Mouse (Mus musculus) kidney, embryonic 16.5 days (tissue): ENCODE measurements around the gene Shd. TPM values are rescaled to one million over a fixed set of nuclear protein-coding genes. Genes with fewer than 3 reads are reported as not detected.
A peak's percentile ranks its signal among the peaks of the same experiment; 100 is the strongest.
"Not testable (repeated sequence)": the region's sequence is repeated elsewhere in the genome, so short reads cannot be mapped to it uniquely, and the experiment has no call there.

ENCODE experiments used
- ATAC-seq: fragments of 200-750 bp; cut with Nextera tagmentation; 2 replicates; pipeline ENCODE4 v1.8.0; 2017; ENCODE audit warnings: moderate TSS enrichment; ENCODE audit not compliant: low FRiP score, low TSS enrichment
- H3K27ac ChIP-seq: fragments of 300-500 bp; sonication (generic); 2 replicates; pipeline ENCODE4 v1.5.1; 2014; ENCODE audit warnings: low read length
- H3K27me3 ChIP-seq: fragments of 300-500 bp; sonication (generic); 2 replicates; pipeline ENCODE4 v1.6.1; 2014; ENCODE audit warnings: low read length, control low read depth, mixed read lengths; ENCODE audit not compliant: insufficient read depth
- H3K36me3 ChIP-seq: fragments of 300-500 bp; sonication (generic); 2 replicates; pipeline ENCODE4 v1.6.1; 2014; ENCODE audit warnings: low read length, control low read depth, mixed read lengths; ENCODE audit not compliant: insufficient read depth
- H3K4me1 ChIP-seq: fragments of 300-500 bp; sonication (generic); 2 replicates; pipeline ENCODE4 v1.6.1; 2014; ENCODE audit warnings: low read length, control low read depth, mixed read lengths; ENCODE audit not compliant: insufficient read depth
- H3K4me2 ChIP-seq: fragments of 300-500 bp; sonication (generic); replicated peaks from 2 replicates; pipeline ENCODE4 v1.6.1; 2014; ENCODE audit warnings: low read depth, low read length
- H3K4me3 ChIP-seq: fragments of 300-500 bp; sonication (generic); 2 replicates; pipeline ENCODE4 v1.5.1; 2014; ENCODE audit warnings: mild to moderate bottlenecking, low read length
- H3K9ac ChIP-seq: fragments of 300-500 bp; sonication (generic); replicated peaks from 2 replicates; pipeline ENCODE4 v1.6.1; 2014; ENCODE audit warnings: low read length
- H3K9me3 ChIP-seq: fragments of 300-500 bp; sonication (generic); 2 replicates; pipeline ENCODE4 v1.6.1; 2016; ENCODE audit warnings: low read length, control low read depth
- WGBS: fragments of 180-500 bp; shearing (Covaris S2); extraction: QIAGEN DNeasy Blood & Tissue Kit; methylation state at CpG from one replicate; pipeline ENCODE4 v1.1.7; 2014; 5-methylcytosine and 5-hydroxymethylcytosine counted together
- polyA plus RNA-seq: library from polyadenylated mRNA; unstranded; fragments of >200 nt; fragmentation: Nextera tagmentation; extraction: Ambion mirVana; gene quantifications from 2 replicates; pipeline ENCODE4 v1.2.1, GENCODE M21; 2015

Shd gene
- 41.6 and 46.0 TPM in 2 replicates for polyA plus RNA-seq

- ATAC-seq, result peak; percentile 43
- H3K4me2 ChIP-seq, result peak within 1 kb of the TSS; percentile 98
- H3K27me3 ChIP-seq, result 0 out of 2 replicates have a peak, but pooled peaks cover 7% of the 10 kb centered on the region
- H3K27ac ChIP-seq, result peak within 1 kb of the TSS; percentile 54
- H3K4me1 ChIP-seq, result peaks cover 16% of the 10 kb centered on the region
- peak within 1 kb of the TSS; percentile 83 for H3K9ac ChIP-seq
- peaks cover 16% of the 10 kb centered on the region for H3K36me3 ChIP-seq
- H3K4me3 ChIP-seq, result peak within 1 kb of the TSS; percentile 61
- WGBS, result 9% methylated on average over 52 of the region's 55 CpGs
- H3K9me3 ChIP-seq, result no peaks in the 10 kb centered on the region
Observed at GRCm38 (mm10) chr17:55969966-55970891, at the start of gene Shd. Gene Shd (plus strand): TSS chr17:55970467.

- Histone ChIP-seq H3K4me2 (peak overlapping the region; percentile 75), H3K4me1 (peaks cover 6% of the 10 kb centered on the region), H3K9me3 (peaks cover 18% of the 10 kb centered on the region), H3K27ac (peak overlapping the region; percentile 92), H3K4me3 (peak overlapping the region; percentile 65), H3K27me3 (no peaks in the 10 kb centered on the region), H3K36me3 (peaks cover 7% of the 10 kb centered on the region; the same call in 1 of the 2 replicates), H3K9ac (peak overlapping the region; percentile 85)
- ATAC-seq, result peak; percentile 97
- WGBS, result under 1% methylated on average over 33 of the region's 33 CpGs
Observed at GRCm38 (mm10) chr17:55931553-55932502, 38.4 kb upstream of the Shd start.

- peaks cover 22% of the 10 kb centered on the region for H3K9me3 ChIP-seq
- H3K36me3 ChIP-seq, result peaks cover 7% of the 10 kb centered on the region; the same call in 1 of the 2 replicates
- peak overlapping the region; percentile 83 for H3K9ac ChIP-seq
- peak overlapping the region; percentile 75 for H3K4me2 ChIP-seq
- H3K4me1 ChIP-seq, result peaks cover 6% of the 10 kb centered on the region
- no peaks in the 10 kb centered on the region for H3K27me3 ChIP-seq
- peak overlapping the region; percentile 80; the same call in 1 of the 2 replicates for H3K27ac ChIP-seq
- peak overlapping the region; percentile 65 for H3K4me3 ChIP-seq
- no peak for ATAC-seq
- 73% methylated on average over 2 of the region's 2 CpGs for WGBS
Observed at GRCm38 (mm10) chr17:55932635-55933034, 37.6 kb upstream of the Shd start.

- H3K9ac ChIP-seq, result no peak overlapping the region
- ATAC-seq, result no peak
- 98% methylated on average over 15 of the region's 15 CpGs for WGBS
- no peaks in the 10 kb centered on the region for H3K27me3 ChIP-seq
- H3K36me3 ChIP-seq, result peaks cover 9% of the 10 kb centered on the region; the same call in 1 of the 2 replicates
- peaks cover 6% of the 10 kb centered on the region for H3K4me1 ChIP-seq
- peaks cover 25% of the 10 kb centered on the region for H3K9me3 ChIP-seq
- peak overlapping the region; percentile 75 for H3K4me2 ChIP-seq
- H3K4me3 ChIP-seq, result no peak overlapping the region
- H3K27ac ChIP-seq, result no peak overlapping the region
Observed at GRCm38 (mm10) chr17:55933191-55933590, 37.1 kb upstream of the Shd start.

GRCm38 (mm10) chr17:55944387-55944865 is 25.8 kb upstream of the Shd start:
- ATAC-seq, H3K9me3 ChIP-seq, H3K27me3 ChIP-seq, H3K36me3 ChIP-seq, H3K4me1 ChIP-seq: not testable (repeated sequence)
- Histone ChIP-seq H3K4me3 (peak overlapping the region; percentile 52), H3K27ac (peak overlapping the region; percentile 90), H3K9ac (peak overlapping the region; percentile 62), H3K4me2 (peak overlapping the region; percentile 86)
- 21% methylated on average over 10 of the region's 10 CpGs for WGBS

- peak overlapping the region; percentile 90 for H3K27ac ChIP-seq
- not testable (repeated sequence) for H3K27me3 ChIP-seq, H3K36me3 ChIP-seq, H3K4me1 ChIP-seq, H3K9me3 ChIP-seq
- under 1% methylated on average over 52 of the region's 56 CpGs for WGBS
- peak; percentile 99 for ATAC-seq
- H3K4me3 ChIP-seq, result peak overlapping the region; percentile 52
- peak overlapping the region; percentile 67 for H3K9ac ChIP-seq
- peak overlapping the region; percentile 86 for H3K4me2 ChIP-seq
Observed at GRCm38 (mm10) chr17:55944866-55945682, 25.2 kb upstream of the Shd start.

- Histone ChIP-seq H3K9ac (peak overlapping the region; percentile 67), H3K4me2 (peak overlapping the region; percentile 86), H3K9me3 (no peaks in the 10 kb centered on the region), H3K4me3 (peak overlapping the region; percentile 52), H3K27ac (peak overlapping the region; percentile 90), H3K36me3 (no peaks in the 10 kb centered on the region), H3K4me1 (0 out of 2 replicates have a peak, but pooled peaks cover 4% of the 10 kb centered on the region), H3K27me3 (no peaks in the 10 kb centered on the region)
- 23% methylated on average over 5 of the region's 5 CpGs for WGBS
- ATAC-seq, result peak; percentile 13; the same call in 1 of the 2 replicates
Observed at GRCm38 (mm10) chr17:55945696-55946095, 24.6 kb upstream of the Shd start.

- 85% methylated on average over 4 of the region's 4 CpGs for WGBS
Observed at GRCm38 (mm10) chr17:55948647-55949046, 21.6 kb upstream of the Shd start.

More at GRCm38 (mm10) chr17:55948647-55949046, 21.6 kb upstream of the Shd start:
- no peak overlapping the region for H3K4me2 ChIP-seq
- no peak overlapping the region for H3K9ac ChIP-seq
- no peaks in the 10 kb centered on the region for H3K36me3 ChIP-seq
- H3K4me3 ChIP-seq, result no peak overlapping the region
- H3K27ac ChIP-seq, result no peak overlapping the region
- no peaks in the 10 kb centered on the region for H3K27me3 ChIP-seq
- no peaks in the 10 kb centered on the region for H3K9me3 ChIP-seq
- H3K4me1 ChIP-seq, result 0 out of 2 replicates have a peak, but pooled peaks cover 4% of the 10 kb centered on the region
- ATAC-seq, result no peak
